Mouse (Mus musculus) midbrain, embryonic 15.5 days (tissue): ENCODE measurements around the gene Cdk4. TPM values are rescaled to one million over a fixed set of nuclear protein-coding genes. Genes with fewer than 3 reads are reported as not detected.

Source experiments
- ATAC-seq: fragments of 200-750 bp; cut with Nextera tagmentation; replicated peaks from 2 replicates; pipeline ENCODE4 v1.8.0; 2017; ENCODE audit warnings: moderate TSS enrichment
- H3K27ac ChIP-seq: fragments of 300-500 bp; sonication (generic); 2 replicates; pipeline ENCODE4 v1.5.1; 2015; ENCODE audit warnings: mild to moderate bottlenecking, inconsistent platforms
- H3K27me3 ChIP-seq: fragments of 300-500 bp; sonication (generic); replicated peaks from 2 replicates; pipeline ENCODE4 v1.6.1; 2015; ENCODE audit warnings: inconsistent platforms
- H3K36me3 ChIP-seq: fragments of 300-500 bp; sonication (generic); replicated peaks from 2 replicates; pipeline ENCODE4 v1.6.1; 2015; ENCODE audit warnings: inconsistent platforms
- H3K4me1 ChIP-seq: fragments of 300-500 bp; sonication (generic); 2 replicates; pipeline ENCODE4 v1.6.1; 2015; ENCODE audit warnings: inconsistent platforms
- H3K4me2 ChIP-seq: fragments of 300-500 bp; sonication (generic); 2 replicates; pipeline ENCODE4 v1.6.1; 2015; ENCODE audit warnings: inconsistent platforms, mild to moderate bottlenecking, moderate library complexity
- H3K4me3 ChIP-seq: fragments of 300-500 bp; sonication (generic); 2 replicates; pipeline ENCODE4 v1.5.1; 2015; ENCODE audit warnings: mild to moderate bottlenecking, inconsistent platforms
- H3K9ac ChIP-seq: fragments of 300-500 bp; sonication (generic); 2 replicates; pipeline ENCODE4 v1.6.1; 2015; ENCODE audit warnings: mild to moderate bottlenecking, inconsistent platforms
- H3K9me3 ChIP-seq: fragments of 300-500 bp; sonication (generic); 2 replicates; pipeline ENCODE4 v1.6.1; 2016; ENCODE audit warnings: inconsistent platforms
- WGBS: fragments of 180-500 bp; shearing (Covaris S2); methylation state at CpG from one replicate; pipeline ENCODE4 v1.1.7; 2015; ENCODE audit warnings: mixed read lengths; 5-methylcytosine and 5-hydroxymethylcytosine counted together
- polyA plus RNA-seq: library from polyadenylated mRNA; unstranded; fragments of >200 nt; fragmentation: Nextera tagmentation; extraction: Ambion mirVana; gene quantifications from 2 replicates; pipeline ENCODE4 v1.2.1, GENCODE M21; 2015

Cdk4 gene
- polyA plus RNA-seq, 1 experiment from 2014 or later = 793 TPM

DNA sequence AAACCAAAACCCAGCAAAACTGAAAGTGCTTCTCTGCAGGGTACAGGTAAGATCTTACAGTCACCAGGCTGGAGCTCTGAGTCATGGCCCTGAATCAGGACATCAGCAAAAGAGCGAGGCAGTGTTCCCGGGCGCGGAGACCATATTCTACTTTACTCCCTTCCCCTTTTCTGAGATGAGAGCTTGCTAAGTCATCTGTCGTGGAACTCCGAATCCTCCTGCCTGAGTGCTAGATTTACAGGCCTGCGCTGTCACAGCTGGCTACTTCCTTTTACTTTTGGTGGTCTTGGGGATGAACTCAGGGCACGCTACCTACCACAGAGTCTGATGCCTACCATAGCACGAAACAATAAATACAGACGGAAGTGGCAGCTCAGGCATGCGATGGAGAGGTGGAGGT, 51.1 kb downstream of the Cdk4 start:
- H3K9ac ChIP-seq = no peak overlapping the region
- H3K4me2 ChIP-seq = no peak overlapping the region
- WGBS = 90% methylated on average over 11 of the region's 11 CpGs
- no peak for ATAC-seq
- peaks cover 1% of the 10 kb centered on the region; the same call in 1 of the 2 replicates for H3K4me1 ChIP-seq
- H3K9me3 ChIP-seq = no peaks in the 10 kb centered on the region
- no peaks in the 10 kb centered on the region for H3K27me3 ChIP-seq
- no peak overlapping the region for H3K27ac ChIP-seq
- H3K36me3 ChIP-seq = peaks cover 18% of the 10 kb centered on the region
- no peak overlapping the region for H3K4me3 ChIP-seq

DNA sequence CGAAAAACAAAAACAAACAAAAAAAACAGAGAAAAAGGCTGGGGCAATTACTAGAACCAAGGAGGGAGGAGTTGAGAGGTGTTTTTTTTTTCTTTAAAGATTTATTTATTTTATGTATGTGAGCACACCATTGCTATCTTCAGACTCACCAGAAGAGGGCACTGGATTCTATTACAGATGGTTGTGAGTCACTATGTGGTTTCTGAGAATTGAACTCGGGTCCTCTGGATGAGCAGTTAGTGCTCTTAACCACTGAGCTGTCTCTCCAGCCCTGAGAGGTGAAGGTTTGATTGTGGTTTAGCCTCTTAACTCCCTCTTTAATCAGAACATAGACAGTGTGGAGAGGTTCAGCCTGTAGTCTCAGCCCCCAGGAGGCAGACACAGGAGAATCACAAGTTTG, 51.7 kb downstream of the Cdk4 start:
- Histone ChIP-seq H3K4me2 (no peak overlapping the region), H3K36me3 (peaks cover 18% of the 10 kb centered on the region), H3K9ac (no peak overlapping the region), H3K4me1 (peaks cover 8% of the 10 kb centered on the region), H3K9me3 (no peaks in the 10 kb centered on the region), H3K27ac (no peak overlapping the region), H3K4me3 (no peak overlapping the region), H3K27me3 (no peaks in the 10 kb centered on the region)
- WGBS = 81% methylated on average over 2 of the region's 2 CpGs
- no peak for ATAC-seq

Other genes with a start within 250 kb of the Cdk4 start
- 12.2 and 13.3 TPM in 2 replicates for gene Atp23, start 162.2 kb upstream of the Cdk4 start, polyA plus RNA-seq
- gene Ctdsp2, start 84.8 kb upstream of the Cdk4 start, polyA plus RNA-seq = 16.5 and 18.6 TPM in 2 replicates
- 2.2 and 3.2 TPM in 2 replicates for gene Avil, start 62.8 kb upstream of the Cdk4 start, polyA plus RNA-seq
- 57.3 and 62.7 TPM in 2 replicates for gene Tsfm, start 32.7 kb upstream of the Cdk4 start, polyA plus RNA-seq
- 20.5 and 21.7 TPM in 2 replicates for gene Mettl1, start 22.1 kb upstream of the Cdk4 start, polyA plus RNA-seq
- 0.08 and 0.37 TPM in 2 replicates for gene Eef1akmt3, start 22.0 kb upstream of the Cdk4 start, polyA plus RNA-seq
- gene Cyp27b1, start 15.3 kb upstream of the Cdk4 start, polyA plus RNA-seq = 0.06 and 0.18 TPM in 2 replicates
- gene March9, start 3.4 kb upstream of the Cdk4 start, polyA plus RNA-seq = 8.4 and 8.9 TPM in 2 replicates
- 113 and 120 TPM in 2 replicates for gene Tspan31, start 6.7 kb downstream of the Cdk4 start, polyA plus RNA-seq
- gene Agap2, start 11.8 kb downstream of the Cdk4 start, polyA plus RNA-seq = 6.3 and 6.6 TPM in 2 replicates
- gene Os9, start 57.6 kb downstream of the Cdk4 start, polyA plus RNA-seq = 130 and 135 TPM in 2 replicates
- 62.2 and 62.3 TPM in 2 replicates for gene B4galnt1, start 101.7 kb downstream of the Cdk4 start, polyA plus RNA-seq
- gene Slc26a10, start 117.1 kb downstream of the Cdk4 start, polyA plus RNA-seq = 0.94 and 0.98 TPM in 2 replicates
- gene Arhgef25, start 126.5 kb downstream of the Cdk4 start, polyA plus RNA-seq = 20.6 and 21.9 TPM in 2 replicates
- gene Dtx3, start 132.2 kb downstream of the Cdk4 start, polyA plus RNA-seq = 288 and 297 TPM in 2 replicates
- gene Pip4k2c, start 148.1 kb downstream of the Cdk4 start, polyA plus RNA-seq = 17.9 and 18.7 TPM in 2 replicates
- gene Kif5a, start 199.8 kb downstream of the Cdk4 start, polyA plus RNA-seq = 99.0 and 103 TPM in 2 replicates
- gene Dctn2, start 202.8 kb downstream of the Cdk4 start, polyA plus RNA-seq = 355 and 362 TPM in 2 replicates
- gene Mbd6, start 225.5 kb downstream of the Cdk4 start, polyA plus RNA-seq = 16.2 and 18.8 TPM in 2 replicates
- gene Mars, start 248.3 kb downstream of the Cdk4 start, polyA plus RNA-seq = 121 and 123 TPM in 2 replicates